Mouse (Mus musculus) ZHBTc4 (cell line): ENCODE data around the gene Capn9.
A peak's percentile ranks its signal among the peaks of the same experiment; 100 is the strongest.

Experiments
- DNase-seq: peaks from one replicate; pipeline ENCODE4 v3.0.0-alpha.2; 2011; ENCODE audit warnings: low read depth, low spot score

Capn9 gene

DNA sequence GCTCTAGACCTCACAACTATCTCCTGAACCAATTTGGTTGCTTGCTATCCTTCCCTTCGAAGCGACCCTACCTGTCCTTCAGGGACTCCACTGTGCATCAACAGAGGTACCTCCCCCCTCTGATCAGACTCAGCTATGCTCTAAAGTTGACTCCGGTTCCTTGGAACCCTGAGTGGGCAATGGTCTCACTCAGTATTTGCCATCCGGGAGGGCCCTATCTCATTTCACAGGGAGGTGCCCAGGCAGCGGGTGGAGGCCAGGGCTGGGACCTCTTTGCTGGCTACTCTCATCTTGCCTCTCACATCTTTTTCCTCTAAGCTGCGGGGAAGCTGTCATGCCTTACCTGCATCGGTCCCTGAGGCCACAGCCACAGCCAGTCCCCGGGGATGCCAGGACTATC is at the start of gene Capn9:
TSS of gene Capn9 (plus strand) at position 301 of the 400 bp plus-strand sequence.
- DNase-seq: no peak

DNA sequence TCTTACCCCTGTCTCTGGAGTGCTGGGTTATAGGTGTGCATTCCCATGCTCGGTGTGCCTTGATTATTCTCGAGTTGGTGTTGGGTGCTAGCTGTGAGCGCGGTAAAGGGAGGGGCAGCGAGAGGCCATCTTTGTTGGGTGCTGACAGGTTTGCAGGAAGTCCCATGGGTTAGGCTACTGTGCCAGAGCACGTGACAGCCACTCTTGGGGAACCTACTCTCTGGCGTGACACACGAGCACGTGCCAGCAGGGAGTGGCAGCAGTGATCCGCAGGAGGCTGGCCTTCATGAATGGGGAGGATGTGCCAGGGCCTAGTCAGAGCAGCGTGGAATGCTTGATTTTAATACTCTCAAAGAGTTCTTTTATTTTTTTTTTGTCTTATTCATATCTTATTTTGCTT is 49.6 kb upstream of the Capn9 start:
- DNase-seq: no peak

DNA sequence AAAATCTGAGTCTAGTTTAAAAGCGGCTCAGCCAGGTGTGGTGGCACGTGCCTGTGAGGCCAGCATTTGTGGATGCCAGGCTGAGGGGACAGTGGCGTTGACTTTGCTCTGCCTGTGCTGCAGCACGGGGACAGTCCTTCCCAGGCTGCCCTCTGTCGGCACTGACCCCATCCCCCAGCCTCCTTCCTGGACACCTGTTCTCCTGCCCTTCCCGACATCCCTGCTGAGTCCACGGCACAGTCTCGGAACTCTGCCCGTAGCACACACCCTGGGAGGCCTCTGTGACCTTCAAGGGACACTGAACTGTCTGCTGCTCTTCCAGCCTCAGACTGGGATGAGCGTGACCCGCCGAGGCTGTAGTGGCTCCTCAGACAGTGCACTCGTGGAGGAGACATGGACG is 45.8 kb upstream of the Capn9 start:
- DNase-seq: no peak

DNA sequence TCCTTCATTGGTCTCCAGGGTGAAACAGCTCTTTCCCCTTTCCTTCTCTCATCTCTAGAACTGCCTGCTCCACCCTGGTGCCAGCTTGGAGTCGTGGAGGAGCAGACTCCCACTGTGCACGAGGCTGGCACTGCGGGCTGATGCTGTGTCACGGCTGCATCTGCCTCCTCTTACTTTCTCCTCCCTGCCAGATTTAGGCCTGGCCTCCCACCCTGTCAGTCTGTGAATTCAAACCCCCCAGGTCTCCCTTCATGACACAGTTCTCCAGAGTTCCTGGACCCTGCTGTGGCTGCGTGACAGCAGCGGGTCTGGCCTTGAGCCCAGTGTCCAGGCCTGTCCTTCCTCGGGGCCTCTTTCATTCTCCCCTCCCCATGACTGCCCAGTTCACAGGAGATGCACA is 45.4 kb upstream of the Capn9 start:
- no peak for DNase-seq

DNA sequence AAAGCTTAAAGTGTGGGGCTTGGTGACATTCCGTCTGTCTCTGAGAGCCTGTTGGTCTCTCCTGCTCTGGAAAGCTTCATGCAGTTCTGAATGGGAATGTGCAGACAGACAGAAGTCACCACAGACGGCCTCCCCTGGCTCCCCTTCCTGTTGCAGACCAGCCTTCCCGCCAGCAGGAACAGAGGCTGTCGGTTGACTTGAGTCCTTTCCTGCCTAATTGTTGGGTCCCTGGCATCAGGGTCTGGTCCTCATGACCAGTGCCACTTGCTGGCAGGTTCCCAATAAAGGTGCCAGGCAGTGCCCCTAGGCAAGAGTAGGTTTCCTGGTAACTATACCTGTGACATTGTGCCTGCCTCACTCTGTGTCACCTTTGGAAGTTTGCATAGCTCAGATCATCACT is 44.9 kb upstream of the Capn9 start:
- no peak for DNase-seq

- DNase-seq: no peak
These were observed 43.3 kb upstream of the Capn9 start for GRCm38 (mm10) chr8:124532626-124533025.

- DNase-seq: peak; percentile 88
These were observed 40.5 kb upstream of the Capn9 start for GRCm38 (mm10) chr8:124535451-124535850.

- no peak for DNase-seq
These were observed 35.0 kb upstream of the Capn9 start for GRCm38 (mm10) chr8:124540906-124541305.

DNA sequence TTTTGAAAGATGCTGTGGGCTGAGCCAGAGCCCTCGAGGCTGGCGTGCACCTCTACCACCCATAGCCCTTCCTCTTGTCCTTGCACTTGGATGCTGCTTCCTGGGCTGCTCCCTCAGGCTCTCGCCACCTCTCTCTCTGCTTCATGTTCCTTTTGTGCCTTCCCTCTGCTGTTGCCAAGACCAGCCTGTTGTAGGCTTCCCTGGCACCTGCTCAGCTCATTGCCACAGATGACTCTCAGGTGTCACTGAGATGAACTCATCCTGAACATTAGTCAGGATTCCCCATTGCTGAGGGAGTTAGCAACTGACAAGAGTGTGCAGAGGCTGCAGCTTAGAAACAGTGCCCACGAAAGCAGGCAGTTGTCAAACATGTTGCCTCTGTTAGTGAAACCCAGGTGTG is 33.9 kb upstream of the Capn9 start:
- DNase-seq: no peak

DNA sequence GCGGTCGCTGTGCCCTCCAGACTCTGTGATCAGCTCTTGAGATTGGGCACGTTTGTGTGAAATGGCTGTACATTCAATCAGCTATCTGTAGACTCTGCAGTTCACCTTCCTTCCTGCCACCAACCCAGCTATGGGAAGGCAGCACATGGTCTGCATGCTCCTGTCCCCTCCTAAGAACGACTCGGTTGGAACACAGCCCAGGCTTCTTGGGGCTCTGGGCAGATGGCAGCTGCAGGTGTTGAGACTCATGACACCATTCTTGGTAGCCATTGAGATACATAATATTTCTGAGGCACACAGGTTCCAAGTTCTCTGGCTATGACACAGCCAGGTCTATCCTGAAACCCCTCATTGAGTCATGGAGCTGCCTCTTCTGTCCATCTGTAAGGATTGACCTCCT is 32.6 kb upstream of the Capn9 start:
- no peak for DNase-seq

- no peak for DNase-seq
These were observed 29.5 kb upstream of the Capn9 start for GRCm38 (mm10) chr8:124546371-124546770.

GRCm38 (mm10) chr8:124546815-124547214 is 29.1 kb upstream of the Capn9 start:
- no peak for DNase-seq

GRCm38 (mm10) chr8:124547269-124547668 is 28.6 kb upstream of the Capn9 start:
- no peak for DNase-seq

GRCm38 (mm10) chr8:124548187-124548586 is 27.7 kb upstream of the Capn9 start:
- no peak for DNase-seq

GRCm38 (mm10) chr8:124551011-124551661 is 24.8 kb upstream of the Capn9 start:
- no peak for DNase-seq

DNA sequence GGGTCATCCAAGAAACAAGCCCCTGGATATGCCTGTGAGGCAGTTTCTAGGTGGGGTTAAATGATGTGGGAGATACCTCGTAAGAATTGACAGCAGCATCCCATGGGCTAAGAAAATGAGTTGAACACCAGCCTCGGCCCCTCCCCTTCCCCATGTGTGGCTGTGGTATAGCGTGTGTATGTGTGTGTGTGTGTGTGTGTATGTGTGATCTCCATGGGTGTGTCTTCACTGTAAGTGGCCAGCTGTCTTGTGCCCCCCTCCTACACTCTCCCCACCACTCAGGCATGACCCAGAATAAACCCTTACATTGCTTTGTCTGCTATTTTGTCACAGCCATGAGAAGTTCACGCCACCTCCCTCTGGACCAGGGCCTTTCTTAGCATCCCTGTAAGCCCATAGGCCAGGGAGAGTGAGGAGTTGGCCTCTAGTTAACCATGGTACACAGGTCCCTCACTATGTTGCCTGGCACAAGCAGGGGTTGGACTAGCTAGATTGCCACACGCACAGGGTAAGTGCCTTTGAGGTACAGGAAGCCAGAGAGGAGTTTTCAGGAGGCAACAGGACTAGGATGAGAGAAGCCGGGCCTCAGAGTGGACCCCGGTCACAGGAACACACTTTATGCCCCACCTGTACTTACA is 20.7 kb upstream of the Capn9 start:
- no peak for DNase-seq

DNA sequence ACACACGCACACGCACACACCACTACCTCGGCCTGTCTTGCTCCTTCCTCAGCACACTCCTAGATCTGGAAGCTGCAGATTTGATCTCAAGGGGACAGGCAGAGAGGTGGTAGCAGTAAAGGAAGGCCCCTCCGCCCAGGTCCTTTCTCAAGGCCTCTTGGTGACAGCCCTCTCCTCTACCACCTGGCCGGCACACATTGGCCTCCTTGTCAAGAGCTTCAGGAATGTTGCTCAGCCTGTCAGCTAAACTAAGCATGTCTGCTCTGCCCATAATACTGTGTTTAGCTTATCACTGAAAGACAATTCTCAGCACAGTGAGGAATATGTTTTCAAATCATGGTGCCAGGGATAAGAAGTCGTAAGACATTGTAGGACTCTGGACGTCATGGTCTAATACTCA is 19.7 kb upstream of the Capn9 start:
- DNase-seq: no peak

GRCm38 (mm10) chr8:124556658-124557057 is 19.3 kb upstream of the Capn9 start:
- no peak for DNase-seq

DNA sequence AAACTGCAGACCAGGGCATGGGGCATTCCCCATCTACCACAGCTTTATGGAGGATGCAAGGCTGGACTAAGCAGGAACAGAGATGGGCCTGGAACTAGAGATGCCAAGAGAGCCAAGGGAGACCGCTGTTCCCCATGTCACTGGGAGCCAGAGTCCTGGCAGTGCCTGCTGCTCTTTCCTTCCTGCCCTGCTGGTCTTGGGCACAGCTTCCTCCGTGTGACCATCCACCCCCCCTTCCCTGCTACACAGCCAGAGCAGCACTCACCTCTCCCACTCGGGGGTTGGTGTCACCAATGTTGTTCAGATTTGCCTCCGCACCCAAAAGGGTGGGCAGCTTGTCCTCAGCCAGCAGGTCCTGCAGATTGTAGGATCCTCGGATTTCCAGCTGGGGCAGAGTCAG is 18.4 kb upstream of the Capn9 start:
- DNase-seq: no peak

DNA sequence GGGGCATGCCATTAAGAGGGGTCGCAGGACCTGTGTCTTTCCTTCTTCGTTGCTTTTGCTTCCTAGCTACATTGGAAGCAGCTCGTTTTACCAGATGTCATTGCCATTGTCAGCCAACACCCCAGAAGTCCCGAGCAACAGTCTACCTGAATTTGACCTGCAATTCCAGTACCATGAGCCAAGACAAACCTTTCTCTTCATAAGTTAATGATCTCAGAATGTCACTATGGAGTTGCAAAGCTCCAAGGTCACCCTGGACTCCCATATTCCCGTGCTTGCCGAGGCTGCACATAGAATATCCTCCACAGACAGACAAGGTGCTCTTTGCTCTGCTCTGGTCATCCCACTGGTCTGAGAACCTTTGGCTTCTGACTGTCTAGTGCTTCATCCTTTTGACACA is 8.8 kb upstream of the Capn9 start:
- DNase-seq: no peak

- no peak for DNase-seq
These were observed 8.3 kb upstream of the Capn9 start for GRCm38 (mm10) chr8:124567584-124567983.

DNA sequence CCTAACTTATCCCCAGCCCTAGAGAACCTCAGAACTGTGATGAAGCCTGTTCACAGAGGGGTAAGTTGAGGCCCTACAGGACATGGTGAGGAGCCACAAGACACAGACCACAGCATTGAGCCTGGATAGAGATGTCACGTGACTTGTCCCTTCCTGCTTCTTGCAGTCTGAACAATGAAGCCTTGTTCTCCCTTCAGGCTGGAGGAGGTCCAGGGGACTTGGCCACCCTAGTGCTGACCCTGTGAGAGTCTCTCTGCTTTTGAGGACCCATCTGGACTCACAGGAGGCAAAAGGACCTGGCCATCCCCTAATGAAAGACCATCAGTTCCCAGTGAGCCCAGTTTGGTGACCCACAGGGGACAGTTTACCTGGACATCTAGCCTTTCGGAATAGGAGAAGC is 6.8 kb upstream of the Capn9 start:
- DNase-seq: no peak

DNA sequence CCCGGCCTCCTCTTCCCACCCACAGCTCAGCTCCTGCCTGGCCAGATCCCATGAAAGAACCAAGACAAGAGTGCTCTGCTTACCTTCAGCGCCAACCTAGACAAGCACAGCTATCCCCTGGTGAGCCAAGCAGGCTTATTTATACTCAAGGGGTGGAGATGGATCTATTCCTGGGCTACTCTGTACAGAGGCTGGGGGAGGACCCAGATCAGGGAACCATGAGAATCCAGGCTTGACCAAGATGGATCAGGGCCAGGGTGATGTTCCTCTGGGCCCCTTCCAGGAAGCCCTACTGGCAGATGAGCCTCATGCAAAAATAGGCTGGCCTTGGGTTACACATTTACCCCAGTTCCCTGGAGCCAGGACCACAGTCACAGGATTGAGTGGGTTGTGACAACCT is 6.3 kb upstream of the Capn9 start, which contains the start of gene Agt:
TSS of gene Agt (minus strand) at position 114 of the 400 bp plus-strand sequence.
- DNase-seq: no peak
